In the genomic region with DNA sequence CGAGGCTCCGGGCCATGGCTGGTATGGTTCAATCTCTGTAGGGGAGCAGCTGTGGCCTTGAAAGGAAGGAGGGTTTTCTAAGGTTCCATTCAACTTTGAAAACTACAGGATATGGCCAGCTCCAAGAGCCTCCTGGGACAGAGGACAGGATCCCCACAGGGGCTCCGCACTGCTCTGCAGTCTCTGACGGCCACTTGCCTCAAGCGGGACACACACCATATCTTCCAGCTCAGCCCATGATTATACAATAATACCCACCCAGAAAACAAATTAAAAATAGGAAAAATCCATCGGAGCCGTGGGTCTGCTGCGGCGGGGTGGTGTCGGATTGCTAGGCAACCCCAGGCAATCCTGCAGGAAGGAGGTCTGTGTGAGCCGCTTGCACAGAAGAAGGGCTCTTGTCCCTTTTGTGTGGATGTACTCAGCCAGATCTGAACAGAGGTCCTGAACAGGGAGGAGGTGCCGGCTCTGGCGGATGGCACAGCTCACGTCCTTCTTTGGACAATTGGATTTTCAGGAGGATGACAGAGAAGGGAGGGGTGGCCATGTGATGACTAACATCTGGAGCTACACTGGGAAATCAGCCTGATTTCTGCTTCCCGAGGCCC, we compare ENCODE assay signal across 11 mouse cellular contexts. TPM values are rescaled to one million over a fixed set of nuclear protein-coding genes. Genes with fewer than 3 reads are reported as not detected.
DNase-seq lines count a peak whose midpoint lies in the region; ATAC-seq lines count a peak whose summit lies in the region.
"Had no signal": no experiment of that assay in that cellular context is flagged by ENCODE, and none has a peak within 500 bp of the region (broad histone marks: within the 10 kb centered on the region; RNA-seq: fewer than 3 reads in every experiment).

No protein-coding gene starts in this region.

- H3K9me3 ChIP-seq in embryonic facial prominence, embryonic 15.5 days (replicated peaks), result no peaks in the 10 kb centered on the region
- no peaks in the 10 kb centered on the region for H3K9me3 ChIP-seq in hindbrain, embryonic 16.5 days (ENCODE audit: control insufficient read depth, low read length)
- H3K9me3 ChIP-seq in neural tube, embryonic 12.5 days, result no peaks in the 10 kb centered on the region
- no peaks in the 10 kb centered on the region for H3K9me3 ChIP-seq in kidney, embryonic 16.5 days (ENCODE audit: low read length)

- H3K27me3 ChIP-seq in embryonic facial prominence, embryonic 15.5 days, result 0 out of 2 replicates have a peak, but pooled peaks cover 11% of the 10 kb centered on the region
- no peaks in the 10 kb centered on the region for H3K27me3 ChIP-seq in hindbrain, embryonic 16.5 days (replicated peaks; ENCODE audit: control insufficient read depth, insufficient read depth, low read length)
- no peaks in the 10 kb centered on the region for H3K27me3 ChIP-seq in neural tube, embryonic 12.5 days (replicated peaks)
- H3K27me3 ChIP-seq in kidney, embryonic 16.5 days (ENCODE audit: insufficient read depth, low read length), result peaks cover 10% of the 10 kb centered on the region; the same call in 1 of the 2 replicates

- no peak overlapping the region; the same call in 1 of the 2 replicates for H3K27ac ChIP-seq in embryonic facial prominence, embryonic 15.5 days (replicated peaks)
- peak overlapping the region; percentile 59 for H3K27ac ChIP-seq in hindbrain, embryonic 16.5 days (ENCODE audit: low read depth, low read length)
- peak overlapping the region; percentile 62 for H3K27ac ChIP-seq in neural tube, embryonic 12.5 days
- H3K27ac ChIP-seq in kidney, embryonic 16.5 days (ENCODE audit: low read length), result no peak overlapping the region
- H3K27ac ChIP-seq: heart, adult 2 months had no signal

- H3K4me3 ChIP-seq in embryonic facial prominence, embryonic 15.5 days (replicated peaks), result no peak overlapping the region
- H3K4me3 ChIP-seq in hindbrain, embryonic 16.5 days (ENCODE audit: low read length), result no peak overlapping the region
- H3K4me3 ChIP-seq in neural tube, embryonic 12.5 days, result no peak overlapping the region
- H3K4me3 ChIP-seq in kidney, embryonic 16.5 days (ENCODE audit: low read length), result no peak overlapping the region
- H3K4me3 ChIP-seq: heart, adult 2 months had no signal

- H3K4me1 ChIP-seq in embryonic facial prominence, embryonic 15.5 days, result peaks cover 10% of the 10 kb centered on the region; the same call in 1 of the 2 replicates
- peaks cover 13% of the 10 kb centered on the region for H3K4me1 ChIP-seq in hindbrain, embryonic 16.5 days (ENCODE audit: control insufficient read depth, insufficient read depth, low read depth, low read length)
- peaks cover 20% of the 10 kb centered on the region for H3K4me1 ChIP-seq in neural tube, embryonic 12.5 days
- H3K4me1 ChIP-seq in kidney, embryonic 16.5 days (ENCODE audit: insufficient read depth, low read length), result no peaks in the 10 kb centered on the region

- ATAC-seq in embryonic facial prominence, embryonic 15.5 days (ENCODE audit: insufficient number of reproducible peaks, low FRiP score, low TSS enrichment, low read depth), result no peak
- peak; percentile 64 for ATAC-seq in hindbrain, embryonic 16.5 days
- ATAC-seq in neural tube, embryonic 12.5 days (ENCODE audit: low FRiP score, low read depth), result 0 out of 2 replicates have a peak, but pooled peaks have one; percentile 50
- ATAC-seq in kidney, embryonic 16.5 days (ENCODE audit: low FRiP score, low TSS enrichment), result no peak

- H3K9ac ChIP-seq in embryonic facial prominence, embryonic 15.5 days, result no peak overlapping the region
- H3K9ac ChIP-seq in hindbrain, embryonic 16.5 days (ENCODE audit: low read depth, low read length), result peak overlapping the region; percentile 3; the same call in 1 of the 2 replicates
- H3K9ac ChIP-seq in neural tube, embryonic 12.5 days, result no peak overlapping the region
- H3K9ac ChIP-seq in kidney, embryonic 16.5 days (replicated peaks; ENCODE audit: low read length), result no peak overlapping the region

- DNase-seq in layer of hippocampus, postnatal 36 days, result peak; percentile 39 to 45
- DNase-seq in layer of hippocampus, adult 9-10 months (ENCODE audit: low spot score), result no peak
- DNase-seq in ovary, adult 18-20 months (ENCODE audit: low spot score), result no peak
- DNase-seq in ovary, postnatal 10 days (ENCODE audit: low spot score), result no peak
- DNase-seq: heart, adult 2 months; kidney, postnatal 25 days; lung, postnatal 14 days had no signal

- 13% methylated on average over 15 of the region's 15 CpGs for WGBS in embryonic facial prominence, embryonic 15.5 days
- WGBS in hindbrain, embryonic 16.5 days, result 10% methylated on average over 15 of the region's 15 CpGs
- WGBS in neural tube, embryonic 12.5 days, result 13% methylated on average over 15 of the region's 15 CpGs
- 29% methylated on average over 15 of the region's 15 CpGs for WGBS in kidney, embryonic 16.5 days

- H3K36me3 ChIP-seq in embryonic facial prominence, embryonic 15.5 days, result no peaks in the 10 kb centered on the region
- H3K36me3 ChIP-seq in hindbrain, embryonic 16.5 days (ENCODE audit: control insufficient read depth, insufficient read depth, low read length), result no peaks in the 10 kb centered on the region
- no peaks in the 10 kb centered on the region for H3K36me3 ChIP-seq in neural tube, embryonic 12.5 days
- no peaks in the 10 kb centered on the region for H3K36me3 ChIP-seq in kidney, embryonic 16.5 days (ENCODE audit: insufficient read depth, low read length)

- H3K4me2 ChIP-seq in embryonic facial prominence, embryonic 15.5 days (replicated peaks), result peak overlapping the region; percentile 23; the same call in 1 of the 2 replicates
- peak overlapping the region; percentile 27; the same call in 1 of the 2 replicates for H3K4me2 ChIP-seq in hindbrain, embryonic 16.5 days (ENCODE audit: low read length)
- H3K4me2 ChIP-seq in neural tube, embryonic 12.5 days (replicated peaks), result peak overlapping the region; percentile 33
- no peak overlapping the region for H3K4me2 ChIP-seq in kidney, embryonic 16.5 days (replicated peaks; ENCODE audit: low read depth, low read length)

RNA-seq across cellular contexts. Expression of a gene that starts 5.1 kb away (rescaled TPM):
- total RNA-seq in layer of hippocampus, postnatal 36 days (2021), result 100 to 1,000 TPM; 266 to 269 TPM
- polyA plus RNA-seq in embryonic facial prominence, embryonic 15.5 days (2015; fragmentation: Nextera tagmentation; extraction: Ambion mirVana), result 0.55 and 0.58 TPM in 2 replicates
- polyA plus RNA-seq in hindbrain, embryonic 16.5 days (2015; fragmentation: Nextera tagmentation; extraction: Ambion mirVana), result 68.4 and 69.4 TPM in 2 replicates
- polyA plus RNA-seq in neural tube, embryonic 12.5 days (2016; fragmentation: Nextera tagmentation; extraction: Ambion mirVana), result 44.8 and 52.6 TPM in 2 replicates
- polyA plus RNA-seq in kidney, embryonic 16.5 days (2015; fragmentation: Nextera tagmentation; extraction: Ambion mirVana), result 0.63 and 1.0 TPM in 2 replicates
- polyA plus RNA-seq: heart, adult 2 months had no signal

Comparison
In these comparisons a context has a peak if more than half of its experiments do, and no peak if none do; other contexts are left out.
1. DNase-seq: peak in layer of hippocampus, postnatal 36 days (2 of 2); none in layer of hippocampus, adult 9-10 months (single experiment), ovary, adult 18-20 months (single experiment) and ovary, postnatal 10 days (single experiment).
2. ATAC-seq: peak in hindbrain, embryonic 16.5 days (single experiment) and neural tube, embryonic 12.5 days (single experiment); none in embryonic facial prominence, embryonic 15.5 days (single experiment) and kidney, embryonic 16.5 days (single experiment).
3. H3K27ac ChIP-seq: peak in hindbrain, embryonic 16.5 days (single experiment) and neural tube, embryonic 12.5 days (single experiment); none in embryonic facial prominence, embryonic 15.5 days (single experiment) and kidney, embryonic 16.5 days (single experiment).
4. RNA of a gene that starts 5.1 kb away (polyA plus RNA-seq): 68.4 to 69.4 TPM in hindbrain, embryonic 16.5 days and 44.8 to 52.6 TPM in neural tube, embryonic 12.5 days; 0.63 to 1.0 TPM in kidney, embryonic 16.5 days and 0.55 to 0.58 TPM in embryonic facial prominence, embryonic 15.5 days; every median in the first group is over 10 times any median in the second.